Mouse (Mus musculus) adrenal gland, adult 8-10 months (tissue): Measurements from ENCODE around the gene Gpr85. TPM values are rescaled to one million over a fixed set of nuclear protein-coding genes. Genes with fewer than 3 reads are reported as not detected.
"Not testable (repeated sequence)": the region's sequence is repeated elsewhere in the genome, so short reads cannot be mapped to it uniquely, and the experiment has no call there.

Experiments
- DNase-seq: peaks from one replicate; pipeline ENCODE4 v3.0.0; 2022
- total RNA-seq, 4 experiments: library from RNA; stranded (reverse); gene quantifications; 2 replicates each; pipeline ENCODE4 v1.2.4; 2022

Gene Gpr85
- total RNA-seq = 1 to 10 TPM; 1.6 to 2.5 (median 2.0) TPM

DNA sequence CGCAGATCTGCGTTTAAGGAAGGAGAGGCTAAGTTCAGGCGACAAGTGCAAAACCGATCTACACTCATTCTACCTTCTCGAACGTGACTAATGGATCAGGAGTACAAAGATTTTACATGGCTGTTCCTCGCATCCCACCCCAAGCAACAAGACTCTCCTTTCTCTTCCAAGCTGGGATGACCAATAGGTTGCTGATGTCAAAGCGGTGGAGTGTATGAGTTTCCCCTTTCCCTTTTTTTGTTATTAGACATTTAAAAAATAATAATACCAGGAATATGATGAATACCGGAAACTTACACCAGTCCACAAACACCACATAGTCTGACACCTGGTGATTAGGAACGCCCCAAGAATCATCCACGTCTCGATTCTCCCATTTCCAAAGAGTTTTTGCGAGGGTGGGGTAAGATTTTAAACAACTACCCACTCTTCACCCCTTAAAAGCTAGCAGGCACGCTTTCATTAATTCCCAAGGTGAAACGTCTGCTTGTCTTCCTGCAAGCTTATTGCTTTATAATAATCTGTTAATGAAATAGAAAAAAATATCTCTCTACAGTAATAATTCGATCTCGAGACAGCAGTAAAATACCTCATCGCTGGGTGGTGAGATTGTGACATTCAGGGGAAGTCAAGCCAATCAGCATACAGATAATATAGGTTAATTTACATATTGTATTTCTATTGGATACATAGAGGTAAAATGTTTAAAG, at the start of gene Gpr85:
TSS of gene Gpr85 (minus strand) at position 598 of the 710 bp plus-strand sequence.
- no peak for DNase-seq

DNA sequence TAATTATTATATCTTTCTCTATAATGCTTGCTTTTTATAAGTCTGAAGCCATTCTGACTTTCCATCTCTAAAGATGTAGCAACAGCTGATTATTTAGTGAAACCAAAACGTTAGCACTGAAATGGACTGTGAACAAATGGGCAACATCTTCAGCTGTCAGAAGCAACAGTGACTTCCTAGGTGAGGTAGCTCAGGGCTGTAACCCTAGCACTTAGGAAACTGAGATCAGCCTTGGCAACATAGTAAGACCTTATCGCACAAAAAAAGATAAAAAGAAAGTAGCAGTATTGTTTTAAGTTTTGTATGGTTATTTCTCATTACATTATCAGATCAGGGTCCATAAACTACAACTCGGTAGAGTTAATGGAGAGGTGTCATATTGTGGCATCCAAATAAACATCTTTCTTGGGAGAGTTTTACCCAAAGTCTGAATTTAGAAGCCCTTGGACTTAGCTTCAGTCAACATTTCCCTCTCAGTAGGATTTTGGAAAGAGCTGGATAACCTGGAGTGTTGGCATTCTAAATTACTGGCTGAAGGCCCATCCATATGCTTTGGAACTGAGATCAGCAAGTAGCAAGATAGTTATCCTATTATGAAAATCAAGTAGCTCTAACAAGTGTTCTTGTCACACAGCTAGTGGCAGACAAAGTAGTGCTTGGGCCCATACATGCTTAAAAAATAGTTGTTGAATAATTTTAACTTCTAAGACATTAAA, 45.3 kb upstream of the Gpr85 start:
- DNase-seq = no peak

DNA sequence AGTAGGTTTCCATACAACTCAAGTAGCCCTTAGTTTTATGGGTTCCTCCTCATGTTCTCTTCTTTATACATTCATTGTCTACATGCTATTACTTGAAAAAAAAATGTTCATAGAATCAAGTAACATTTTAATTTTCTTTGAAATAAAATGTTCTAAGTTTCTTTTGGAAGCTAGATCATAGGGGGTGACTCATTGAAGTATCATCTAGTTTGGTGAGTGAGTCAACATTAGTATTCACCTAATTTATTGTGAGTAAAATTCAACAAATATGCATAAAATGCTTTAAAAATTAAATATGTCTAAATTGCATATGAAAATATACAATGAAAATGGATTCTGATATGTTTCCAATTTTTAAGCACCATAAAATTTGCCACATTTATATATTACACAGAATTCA, 43.2 kb upstream of the Gpr85 start:
- no peak for DNase-seq

DNA sequence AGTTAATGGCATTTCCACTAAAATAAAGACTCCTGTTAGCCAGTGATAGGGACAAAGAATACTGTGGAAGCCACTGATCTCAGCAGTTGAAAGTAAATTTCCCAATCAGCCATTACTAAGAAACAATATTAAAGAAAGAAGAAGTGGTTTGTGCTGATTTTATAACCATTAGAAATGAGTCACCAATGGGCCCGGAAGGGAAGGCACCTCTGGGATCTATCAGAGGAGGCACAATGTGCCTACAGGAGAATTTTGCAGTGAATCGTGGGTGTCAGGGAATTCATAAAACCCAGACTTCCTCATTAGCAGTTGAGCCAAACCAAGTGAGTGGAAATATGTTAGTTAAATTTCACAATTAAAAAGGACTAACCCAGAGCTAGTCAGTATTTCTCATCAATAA, 34.2 kb upstream of the Gpr85 start:
- no peak for DNase-seq

DNA sequence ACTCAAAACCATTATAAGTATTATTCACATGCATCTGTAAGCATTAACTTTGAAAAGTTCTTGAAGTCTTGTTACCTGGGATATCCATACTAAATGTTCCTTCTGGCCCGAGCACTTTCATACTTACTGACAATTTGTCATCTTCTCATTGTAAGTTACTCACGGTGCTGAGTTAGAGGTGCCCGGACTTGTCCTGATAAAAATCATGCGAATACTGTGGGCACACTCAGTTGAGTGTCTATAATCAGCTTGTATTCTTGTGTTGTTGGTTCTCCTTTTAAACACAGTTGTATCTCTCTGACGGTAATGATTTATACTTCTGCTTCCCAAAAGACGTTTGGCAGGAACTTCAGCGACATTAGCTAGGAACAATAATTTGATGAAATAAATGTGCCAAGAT, 32.3 kb upstream of the Gpr85 start:
- no peak for DNase-seq

DNA sequence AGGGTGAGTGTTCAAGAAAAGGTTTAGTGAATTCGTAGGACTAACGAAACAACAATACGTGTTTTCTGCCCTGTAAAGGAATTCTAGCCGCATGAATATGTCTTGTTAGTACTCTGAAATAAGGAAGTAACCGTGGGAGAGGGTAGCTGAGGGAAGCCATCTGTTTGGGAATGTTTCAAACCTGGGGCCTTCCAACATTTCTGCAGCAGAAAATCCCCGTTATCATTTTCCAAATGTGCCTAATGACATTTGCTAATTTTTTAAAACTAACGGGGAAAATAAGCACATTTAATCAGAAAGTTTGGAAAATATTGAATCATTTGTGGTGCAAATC, 31.9 kb upstream of the Gpr85 start:
- DNase-seq = no peak

DNA sequence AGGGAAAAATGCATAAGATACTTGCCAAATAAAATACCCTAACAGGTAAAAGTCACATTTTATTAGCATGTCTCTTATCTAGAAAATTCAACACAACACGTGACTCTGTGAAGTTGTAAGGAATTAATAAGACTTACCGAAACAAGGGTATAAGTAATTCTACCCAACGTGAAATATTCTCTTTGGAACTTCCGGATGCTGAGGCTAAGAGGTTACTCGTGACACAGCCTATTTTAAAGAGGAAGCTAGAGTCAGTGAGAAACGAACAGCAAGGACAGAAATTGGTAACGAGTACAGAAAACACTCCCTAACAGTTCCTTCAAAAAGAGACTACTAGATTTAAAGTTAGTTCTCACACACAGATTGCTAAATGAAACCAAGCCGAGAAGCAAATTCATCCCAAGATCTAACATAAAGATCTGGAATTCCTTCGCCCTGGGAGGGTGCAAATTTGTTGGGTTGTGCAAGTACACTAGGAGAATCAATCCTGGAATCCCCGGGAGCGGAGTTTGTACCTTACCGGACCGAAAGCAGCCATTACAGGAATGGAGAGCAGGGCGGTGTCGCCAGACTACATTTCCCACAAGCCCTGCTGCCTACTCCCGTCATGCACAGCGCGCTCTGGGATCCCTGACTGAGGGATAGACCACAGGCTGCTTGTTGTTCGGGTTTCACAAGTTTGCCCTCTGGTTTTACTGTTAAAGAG, 31.3 kb upstream of the Gpr85 start, which contains the start of gene 2610001J05Rik:
TSS of gene 2610001J05Rik (minus strand) at position 600 of the 706 bp plus-strand sequence.
- DNase-seq = peak; percentile 88

DNA sequence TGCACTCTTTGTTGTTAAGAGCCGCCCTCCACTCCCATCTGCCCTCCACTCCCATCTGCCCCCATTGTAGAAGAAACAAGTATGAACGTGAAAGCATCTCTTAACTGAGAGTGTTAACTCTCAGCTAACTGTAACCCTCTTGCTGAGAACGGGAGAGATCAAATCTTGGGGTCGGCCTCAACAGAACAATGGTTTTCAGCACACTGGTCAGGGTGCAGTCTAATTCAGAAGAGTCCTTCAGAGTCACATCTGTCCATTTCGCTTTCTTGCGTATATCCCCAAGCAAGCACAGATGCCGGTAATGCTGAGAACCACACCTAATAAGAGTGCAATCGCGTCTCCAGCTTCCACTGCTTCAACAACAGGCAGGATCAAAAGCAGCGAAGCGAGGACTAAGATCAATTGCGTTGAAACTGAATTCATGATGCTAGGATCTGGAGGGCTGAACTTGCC, 30.6 kb upstream of the Gpr85 start:
- no peak for DNase-seq

DNA sequence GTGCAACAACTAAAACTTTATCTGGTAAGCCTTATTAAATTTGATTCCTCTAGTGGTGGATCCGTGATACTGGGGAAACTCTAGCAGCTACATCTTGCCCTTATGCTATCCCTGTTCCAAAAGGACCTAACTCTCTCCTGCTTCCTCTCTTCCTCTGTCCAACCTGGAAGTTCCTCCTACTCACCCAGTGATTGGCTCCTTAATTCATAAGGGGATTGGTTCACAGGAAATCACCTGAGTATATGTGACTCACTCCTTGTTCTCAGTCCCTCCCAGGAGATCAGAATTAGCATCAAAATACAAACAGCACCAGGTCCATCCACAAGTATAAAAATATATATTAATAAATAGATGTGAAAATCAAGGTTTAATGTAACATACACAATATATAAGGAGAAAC, 20.9 kb upstream of the Gpr85 start:
- no peak for DNase-seq

DNA sequence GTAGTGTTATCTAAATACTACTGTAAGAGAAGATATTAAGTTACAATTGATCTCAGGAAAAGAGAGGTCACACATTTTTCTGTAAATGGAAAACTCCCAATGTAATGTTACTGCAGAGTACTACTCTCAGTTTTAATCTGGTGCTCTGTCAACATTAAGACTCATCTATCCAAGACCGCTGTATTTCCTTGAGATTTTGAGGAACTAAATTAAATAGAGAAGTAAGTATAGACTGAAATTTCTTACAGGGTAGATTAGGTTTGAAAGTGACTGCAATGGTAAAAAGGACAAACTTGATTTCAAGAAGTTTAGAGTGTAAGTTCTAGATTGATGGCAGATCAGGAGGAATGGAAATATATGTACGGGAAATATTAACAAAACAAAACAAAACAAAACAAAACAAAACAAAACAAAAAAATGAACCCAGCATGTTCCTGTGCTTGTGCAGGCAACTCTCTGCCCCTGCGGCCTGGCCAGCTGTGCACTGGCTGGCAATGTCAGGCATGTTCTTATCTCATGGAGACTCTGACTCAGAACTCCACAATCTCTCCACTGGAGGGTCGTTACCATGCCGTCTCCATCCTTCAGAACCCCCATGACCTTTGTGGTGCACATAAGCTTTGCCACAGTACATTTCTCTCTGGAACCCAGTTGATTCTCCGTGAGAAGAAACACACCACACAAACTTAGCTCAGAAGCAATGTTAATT, 20.3 kb upstream of the Gpr85 start:
- DNase-seq = no peak

DNA sequence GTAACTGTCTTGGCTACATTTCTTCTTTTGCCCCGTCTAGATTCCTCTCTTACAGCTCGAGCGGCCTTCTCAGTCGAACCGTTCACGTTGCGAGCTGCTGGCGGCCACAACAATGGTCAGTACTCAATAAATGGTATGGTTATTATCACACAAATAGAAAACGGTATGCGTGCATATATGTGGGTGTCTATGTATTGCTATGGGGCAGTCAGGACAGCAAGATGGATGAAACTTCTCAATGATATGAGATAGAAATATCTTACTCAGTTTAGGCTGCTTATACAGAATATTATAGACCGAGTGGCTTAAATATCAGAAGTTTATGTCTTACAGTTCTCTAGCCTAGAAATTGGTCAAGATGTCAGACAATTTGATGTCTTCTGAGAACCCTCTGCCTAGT, 14.5 kb upstream of the Gpr85 start:
- no peak for DNase-seq

DNA sequence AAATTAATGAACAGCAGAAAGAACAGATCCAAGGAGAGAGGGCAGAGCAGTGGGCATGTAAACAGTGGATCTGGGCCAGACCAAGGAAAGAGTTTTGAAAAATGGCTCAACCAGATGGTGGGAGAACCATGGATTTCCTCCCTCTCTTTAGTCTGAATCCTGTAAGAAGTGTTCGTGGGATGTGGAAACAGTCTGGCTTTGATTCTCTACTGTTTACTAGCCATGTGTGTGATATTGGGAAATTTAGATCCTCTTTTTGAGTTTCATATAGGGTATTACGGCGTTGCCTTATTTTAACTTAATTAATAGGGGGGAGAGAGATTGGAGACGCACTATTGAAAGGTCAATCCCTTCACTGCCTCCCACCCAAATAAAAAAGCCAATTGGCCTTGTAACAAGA, 13.5 kb upstream of the Gpr85 start:
- no peak for DNase-seq

DNA sequence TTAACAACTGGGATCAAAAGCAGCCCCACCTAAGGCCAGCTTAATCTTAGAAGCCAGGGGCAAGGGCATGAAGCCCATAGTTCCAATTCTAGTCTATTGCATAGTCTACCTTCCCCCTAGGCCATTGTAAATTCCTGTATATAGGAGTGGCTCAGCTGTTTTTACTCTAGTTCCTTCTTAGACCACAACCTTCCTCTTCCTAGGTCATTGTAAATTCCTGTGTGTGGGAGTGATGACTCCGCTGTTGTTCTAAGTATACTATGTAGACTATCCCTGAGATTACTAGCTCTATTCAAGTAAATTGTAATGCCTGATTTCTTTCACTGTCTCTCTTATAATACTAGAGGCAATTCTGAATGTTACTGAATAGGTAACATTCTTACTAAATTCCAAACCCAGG, 6.3 kb upstream of the Gpr85 start:
- not testable (repeated sequence) for DNase-seq

DNA sequence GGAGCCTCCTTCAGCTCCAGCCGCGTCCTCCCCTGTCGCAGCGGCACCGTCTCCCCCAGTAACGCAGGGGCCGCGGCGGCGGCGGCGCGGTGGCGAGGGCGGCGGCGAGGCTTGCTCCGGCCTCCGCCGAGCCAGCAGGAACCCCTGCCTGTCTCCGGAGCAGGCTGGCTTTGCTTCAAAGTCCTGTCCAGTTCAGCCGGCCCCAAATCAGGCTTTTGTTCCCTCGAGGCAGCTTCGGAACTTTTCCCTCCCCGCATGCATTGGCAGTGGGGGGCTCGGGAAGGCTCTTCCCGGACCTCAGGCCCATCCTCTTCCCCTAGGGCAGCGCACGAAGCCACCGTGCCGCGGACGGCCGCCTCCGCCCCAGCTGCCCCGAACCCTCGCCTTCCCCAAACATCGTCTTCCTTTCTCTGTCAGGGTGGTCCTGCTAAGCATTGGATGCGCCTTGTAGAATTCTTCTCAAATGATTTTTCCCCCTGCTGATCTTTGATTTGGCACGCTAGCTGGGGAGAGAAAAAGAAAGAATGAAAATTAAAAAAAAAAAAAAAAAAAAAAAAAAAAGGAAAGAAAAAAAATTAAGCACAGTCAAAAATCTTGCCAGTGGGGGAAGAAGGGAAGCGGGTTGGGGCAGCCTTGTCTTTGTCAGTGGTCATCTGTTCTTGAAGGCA, 931 bp downstream of the Gpr85 start:
- peak; percentile 40 for DNase-seq

DNA sequence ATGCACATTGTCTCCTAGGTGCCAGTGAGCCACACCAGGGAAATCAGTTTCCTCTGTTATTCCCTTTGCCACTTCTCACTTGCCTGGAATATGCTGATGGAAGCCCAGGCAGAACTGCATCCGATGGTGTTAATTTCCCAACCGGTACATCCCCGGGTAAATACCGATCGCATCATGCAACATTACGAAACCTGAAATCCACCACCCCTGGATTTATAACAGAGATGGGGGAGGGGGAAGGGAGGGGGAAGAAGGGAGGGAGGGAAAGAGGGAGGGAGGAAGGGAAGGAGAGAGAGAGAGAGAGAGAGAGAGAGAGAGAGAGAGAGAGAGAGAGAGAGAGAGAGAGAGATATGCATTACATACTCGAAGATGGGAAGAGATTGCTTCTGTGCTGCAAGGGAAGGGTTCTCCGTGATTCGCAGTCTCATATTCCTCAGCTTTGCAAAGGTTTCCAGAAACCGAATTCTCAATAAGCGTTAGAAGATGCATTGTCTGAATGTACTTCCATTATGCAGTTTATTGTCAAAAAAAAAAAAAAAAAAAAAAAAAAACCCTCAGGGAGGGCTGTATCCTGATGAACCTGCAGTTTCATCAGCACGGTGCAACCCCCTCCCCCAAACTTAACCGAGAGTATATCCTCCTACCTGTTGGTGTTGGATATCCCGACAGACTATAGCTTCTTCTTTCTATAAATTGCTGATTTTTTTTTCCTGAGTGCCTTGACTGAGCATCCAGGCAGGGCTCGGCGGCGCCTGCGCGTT, 1.6 kb downstream of the Gpr85 start:
- no peak for DNase-seq

DNA sequence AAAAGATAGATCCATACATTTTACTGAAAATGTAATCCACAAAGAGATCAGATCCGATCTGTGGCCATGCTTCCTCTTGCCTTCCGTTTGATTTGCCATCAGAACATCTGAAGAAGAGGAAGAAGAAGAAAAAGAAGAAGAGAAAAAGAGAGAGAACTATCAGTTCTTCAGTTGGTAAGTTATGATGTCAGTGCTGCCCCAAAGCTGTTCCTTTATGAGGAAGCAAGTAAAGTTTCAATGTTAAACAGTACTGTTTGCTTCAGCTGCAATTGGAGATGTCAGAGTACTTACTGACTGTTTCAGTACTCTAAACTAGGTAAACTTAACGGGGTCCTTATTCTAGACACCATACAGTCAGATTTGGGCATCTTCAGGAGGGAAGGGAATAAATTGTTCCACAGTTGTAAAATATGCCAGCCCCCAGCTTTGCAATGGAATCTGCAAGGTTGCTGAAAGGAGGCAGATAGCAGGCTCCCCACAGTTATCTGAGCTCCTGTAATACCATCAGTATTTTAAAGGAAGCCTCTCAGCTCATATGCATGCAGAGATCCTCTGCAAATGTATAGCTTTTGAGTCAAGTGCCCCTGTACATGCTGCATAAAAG, 2.7 kb downstream of the Gpr85 start:
- DNase-seq = no peak

DNA sequence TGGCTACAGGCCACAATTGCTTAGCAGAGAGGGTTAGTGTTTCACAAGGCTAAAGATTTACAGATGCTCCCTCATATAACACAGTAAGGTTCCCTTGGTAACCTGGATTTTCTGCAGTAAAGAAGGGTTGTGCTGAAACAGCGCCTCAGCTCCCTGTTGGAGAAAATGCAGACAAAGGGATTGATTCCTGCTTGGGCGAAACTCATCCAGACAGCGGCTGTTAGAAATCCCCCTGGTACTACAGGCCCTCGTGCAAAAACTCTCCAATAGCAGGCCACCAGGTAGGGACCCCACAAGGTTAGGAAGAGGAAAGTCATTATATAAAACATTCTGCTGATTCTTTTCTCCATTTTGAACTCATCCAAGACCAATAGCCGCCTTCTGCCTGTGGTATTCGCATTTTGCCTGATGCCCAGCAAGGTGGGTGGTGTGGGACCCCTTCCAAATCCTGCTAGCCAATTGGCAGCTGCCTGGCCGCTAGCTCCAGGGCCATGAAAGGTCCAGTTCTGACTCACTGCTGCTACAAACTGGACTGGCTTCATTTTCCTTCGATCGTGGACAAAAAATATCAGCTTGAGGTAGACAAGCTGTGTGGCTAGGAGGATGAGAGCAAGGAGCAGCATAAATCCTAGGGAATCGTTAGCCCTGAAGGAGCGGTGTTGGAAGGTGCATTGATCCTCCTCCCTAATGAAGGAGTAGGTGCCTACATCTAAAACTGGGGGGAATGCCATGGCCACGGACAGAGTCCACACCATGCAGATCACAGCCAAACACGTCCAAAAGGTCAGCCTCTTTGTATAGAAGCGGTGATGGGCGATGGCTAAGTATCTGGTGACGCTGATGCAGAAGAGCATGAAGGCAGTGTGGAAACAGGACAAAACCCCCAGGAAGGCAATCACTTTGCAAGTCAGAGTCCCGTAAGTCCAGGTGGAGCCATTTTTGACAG, 3.7 kb downstream of the Gpr85 start:
- DNase-seq = no peak

DNA sequence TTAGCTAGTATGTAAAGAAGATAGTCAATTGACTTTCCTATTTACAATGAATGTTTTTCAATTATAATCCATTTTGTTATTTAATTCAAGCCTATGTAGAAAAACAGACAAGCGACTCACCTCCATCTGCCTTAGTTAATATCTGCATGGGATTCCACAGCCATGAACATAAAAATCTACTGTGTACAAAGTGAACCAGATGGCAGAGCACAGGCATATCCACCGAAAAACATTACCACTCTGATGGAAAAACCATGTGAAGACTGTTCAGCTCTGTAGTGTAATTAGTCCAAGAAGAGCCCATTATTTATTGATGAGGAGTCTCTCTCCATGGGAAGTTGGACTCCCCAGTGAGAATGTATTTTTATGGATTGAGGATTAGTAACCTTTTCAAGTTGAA, 7.0 kb downstream of the Gpr85 start:
- DNase-seq = no peak

DNA sequence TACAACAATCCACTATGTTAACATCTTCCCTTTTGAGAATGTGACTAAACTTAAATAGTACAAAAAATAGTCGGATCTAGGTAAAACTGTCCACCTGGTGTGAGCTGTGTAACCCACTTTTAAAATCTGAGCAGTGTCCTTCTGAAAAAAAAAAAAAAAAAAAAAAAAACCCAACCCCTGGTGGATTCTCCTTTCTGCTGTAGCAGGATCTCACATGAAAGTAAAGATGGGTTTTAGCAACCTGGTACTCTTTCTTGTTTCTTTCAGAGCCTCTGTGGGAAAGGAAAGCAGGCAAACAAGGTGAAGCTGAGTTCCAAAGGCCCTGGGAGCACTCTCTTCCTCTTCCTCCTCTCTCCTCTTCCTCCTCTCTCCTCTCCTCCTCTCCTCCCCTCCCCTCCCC, 10.9 kb downstream of the Gpr85 start:
- DNase-seq = no peak

DNA sequence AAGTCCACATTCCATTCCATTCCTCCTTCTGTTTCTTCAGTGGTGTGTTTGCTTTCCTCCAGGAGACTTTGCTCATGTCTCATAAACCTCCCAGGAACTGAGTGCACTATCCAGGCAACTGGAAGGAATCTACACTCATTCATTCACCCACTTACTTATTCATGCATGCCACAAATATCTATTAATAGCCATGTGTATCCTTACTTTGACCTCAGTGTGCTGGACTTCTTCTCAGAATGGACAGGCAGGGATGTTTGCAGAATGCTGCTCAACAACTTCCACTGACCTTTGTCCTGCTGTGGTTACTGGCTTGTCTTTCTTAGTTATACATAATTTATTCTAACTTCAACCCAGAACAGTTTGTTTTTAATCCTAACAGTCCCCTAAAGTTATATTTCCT, 23.1 kb downstream of the Gpr85 start:
- no peak for DNase-seq
